Mouse (Mus musculus) ovary, adult 18-20 months (tissue): ENCODE measurements around the gene Sorcs3.

Source experiments
- DNase-seq: peaks from one replicate; pipeline ENCODE4 v3.0.0; 2022; ENCODE audit warnings: low spot score, mixed read lengths

Gene Sorcs3

GRCm38 (mm10) chr19:48378006-48378540, 172.2 kb downstream of the Sorcs3 start:
- DNase-seq = no peak

- DNase-seq = no peak
Measured at GRCm38 (mm10) chr19:48391551-48391950, 185.7 kb downstream of the Sorcs3 start.

- no peak for DNase-seq
Measured at GRCm38 (mm10) chr19:48404774-48405495, 199.1 kb downstream of the Sorcs3 start.

- no peak for DNase-seq
Measured at GRCm38 (mm10) chr19:48408221-48408620, 202.4 kb downstream of the Sorcs3 start.

- DNase-seq = no peak
Measured at GRCm38 (mm10) chr19:48411332-48411731, 205.5 kb downstream of the Sorcs3 start.

GRCm38 (mm10) chr19:48413836-48414235, 208.0 kb downstream of the Sorcs3 start:
- DNase-seq = no peak

GRCm38 (mm10) chr19:48418356-48418755, 212.5 kb downstream of the Sorcs3 start:
- no peak for DNase-seq

GRCm38 (mm10) chr19:48429263-48429662, 223.4 kb downstream of the Sorcs3 start:
- no peak for DNase-seq

- DNase-seq = no peak
Measured at GRCm38 (mm10) chr19:48429755-48430154, 223.9 kb downstream of the Sorcs3 start.

- no peak for DNase-seq
Measured at GRCm38 (mm10) chr19:48430328-48430727, 224.5 kb downstream of the Sorcs3 start.

- DNase-seq = no peak
Measured at GRCm38 (mm10) chr19:48438450-48438849, 232.6 kb downstream of the Sorcs3 start.

GRCm38 (mm10) chr19:48461141-48461540, 255.3 kb downstream of the Sorcs3 start:
- DNase-seq = no peak

GRCm38 (mm10) chr19:48462426-48462825, 256.6 kb downstream of the Sorcs3 start:
- no peak for DNase-seq

GRCm38 (mm10) chr19:48463494-48463893, 257.7 kb downstream of the Sorcs3 start:
- no peak for DNase-seq

GRCm38 (mm10) chr19:48467471-48467870, 261.6 kb downstream of the Sorcs3 start:
- no peak for DNase-seq

- DNase-seq = no peak
Measured at GRCm38 (mm10) chr19:48469791-48470410, 264.1 kb downstream of the Sorcs3 start.

GRCm38 (mm10) chr19:48471927-48472326, 266.1 kb downstream of the Sorcs3 start:
- no peak for DNase-seq

- no peak for DNase-seq
Measured at GRCm38 (mm10) chr19:48475784-48476410, 270.1 kb downstream of the Sorcs3 start.

GRCm38 (mm10) chr19:48478864-48479263, 273.0 kb downstream of the Sorcs3 start:
- DNase-seq = no peak

GRCm38 (mm10) chr19:48482946-48483345, 277.1 kb downstream of the Sorcs3 start:
- no peak for DNase-seq

- DNase-seq = no peak
Measured at GRCm38 (mm10) chr19:48491111-48491510, 285.3 kb downstream of the Sorcs3 start.

- DNase-seq = no peak
Measured at GRCm38 (mm10) chr19:48503896-48504620, 298.2 kb downstream of the Sorcs3 start.
